Mouse (Mus musculus) testis, adult 2 months (tissue): ENCODE data around the gene Hist1h4h.

ENCODE experiments used
- CTCF ChIP-seq: fragments of 200-500 bp; IDR thresholded peaks from 2 replicates; pipeline ENCODE4 v1.5.1; 2012; ENCODE audit warnings: low read depth, mild to moderate bottlenecking, inconsistent platforms, low read length, moderate library complexity; ENCODE audit not compliant: control insufficient read depth, insufficient read depth, insufficient replicate concordance
- POLR2A ChIP-seq: fragments of 200-500 bp; IDR thresholded peaks from 2 replicates; pipeline ENCODE4 v1.6.1; 2012; ENCODE audit warnings: low read depth, mild to moderate bottlenecking, inconsistent platforms, low read length, moderate library complexity; ENCODE audit not compliant: control insufficient read depth

- TF ChIP-seq CTCF: no peak
- no peak for TF ChIP-seq POLR2A
Observed at GRCm38 (mm10) chr13:23556906-23557305, 26.1 kb downstream of the Hist1h4h start.
